ENCODE assay signal across 20 mouse cellular contexts in the genomic region with DNA sequence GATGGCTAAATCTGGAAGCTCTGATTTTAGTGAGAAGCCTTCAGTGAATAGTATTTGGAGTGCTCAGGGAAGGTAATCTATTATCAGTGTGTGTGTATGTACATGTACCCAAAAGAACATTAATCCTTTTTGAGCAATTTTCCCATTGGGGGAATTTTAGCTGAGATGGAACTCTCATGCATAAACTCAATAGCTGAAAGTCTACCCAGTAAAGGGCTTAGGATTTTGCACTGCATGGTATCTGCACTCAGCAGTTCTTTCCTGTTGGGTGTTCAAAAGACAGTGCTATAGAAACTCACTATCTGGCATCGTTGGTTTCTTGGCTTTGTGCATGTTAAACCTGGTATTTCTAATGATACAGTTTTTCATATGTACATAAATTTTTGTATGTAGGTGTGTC. TPM values are rescaled to one million over a fixed set of nuclear protein-coding genes. Genes with fewer than 3 reads are reported as not detected.
DNase-seq lines count a peak whose midpoint lies in the region; TF ChIP-seq lines count a peak whose summit lies in the region.
"Had no signal": no experiment of that assay in that cellular context is flagged by ENCODE, and none has a peak within 500 bp of the region (broad histone marks: within the 10 kb centered on the region; RNA-seq: fewer than 3 reads in every experiment).

No protein-coding gene starts in this region.

- H3K9ac ChIP-seq in CH12.LX (ENCODE audit: insufficient read depth, low read depth) (no peak overlapping the region), ES-Bruce4 (ENCODE audit: low read depth, poor library complexity, severe bottlenecking) (no peak overlapping the region)
- H3K9ac ChIP-seq: embryonic facial prominence, embryonic 12.5 days; forebrain, embryonic 12.5 days had no signal

- no peak for TF ChIP-seq EP300 in CH12.LX (IDR thresholded peaks at IDR 0.05; ENCODE audit: low read length)
- no peak for TF ChIP-seq EP300 in ES-Bruce4 (IDR thresholded peaks at IDR 0.05; ENCODE audit: insufficient read depth, low read depth, low read length)

- H3K79me2 ChIP-seq in CH12.LX (replicated peaks; ENCODE audit: control insufficient read depth, extremely low read depth, insufficient read depth, poor library complexity, severe bottlenecking), result peaks cover 28% of the 10 kb centered on the region

- no peak for TF ChIP-seq CTCF in CH12.LX (conservative IDR thresholded peaks at IDR 0.05 in 1 of 2, IDR thresholded peaks at IDR 0.05 in 1 of 2; ENCODE audit: low read depth in 2 of 2, low read length in 2 of 2)
- no peak for TF ChIP-seq CTCF in ES-Bruce4 (IDR thresholded peaks at IDR 0.05; ENCODE audit: low read depth, low read length)
- no peak for TF ChIP-seq CTCF in kidney, adult 2 months (conservative IDR thresholded peaks at IDR 0.05; ENCODE audit: insufficient read depth, insufficient read length, low read depth, low read length)

- H3K4me1 ChIP-seq in CH12.LX (ENCODE audit: control insufficient read depth in 1 of 2, insufficient read depth in 2 of 2), result peaks cover 0 to 25% of the 10 kb centered on the region in 2 experiments; a peak in 1 of 4 replicates
- H3K4me1 ChIP-seq in ES-Bruce4 (ENCODE audit: control insufficient read depth, insufficient read depth, low read length), result no peaks in the 10 kb centered on the region
- H3K4me1 ChIP-seq in kidney, adult 2 months (ENCODE audit: control insufficient read depth, insufficient read depth, low read length), result no peaks in the 10 kb centered on the region
- H3K4me1 ChIP-seq: embryonic facial prominence, embryonic 10.5 days; embryonic facial prominence, embryonic 12.5 days; forebrain, embryonic 10.5 days had no signal

- H3K9me3 ChIP-seq in CH12.LX (replicated peaks; ENCODE audit: low read length) (no peaks in the 10 kb centered on the region), ES-Bruce4 (replicated peaks; ENCODE audit: control insufficient read depth, insufficient read depth, low read length, poor library complexity, severe bottlenecking) (no peaks in the 10 kb centered on the region)
- H3K9me3 ChIP-seq: embryonic facial prominence, embryonic 10.5 days; embryonic facial prominence, embryonic 12.5 days; forebrain, embryonic 10.5 days; forebrain, embryonic 12.5 days had no signal

- DNase-seq in CH12.LX (ENCODE audit: extremely low read depth) (no peak), ZHBTc4 (ENCODE audit: low read depth, low spot score) (peak; percentile 10)
- DNase-seq in kidney, adult 2 months, result no peak
- no peak for DNase-seq in cerebellum, postnatal 4 days (ENCODE audit: low spot score in 2 of 2)
- DNase-seq: adrenal gland, adult 2 months; adrenal gland, postnatal 10 days; adrenal gland, postnatal 25 days; cerebellum, adult 11 months; cerebellum, adult 18-20 months; cerebellum, adult 8-10 months; cerebellum, adult 9-11 months; cerebellum, postnatal 14 days; cerebellum, postnatal 36 days had no signal

- no peak overlapping the region for H3K4me3 ChIP-seq in CH12.LX (replicated peaks in 1 of 3; ENCODE audit: low read depth in 2 of 3, low read length in 2 of 3, poor library complexity in 1 of 3)
- H3K4me3 ChIP-seq in ES-Bruce4 (ENCODE audit: low read depth, low read length), result no peak overlapping the region
- H3K4me3 ChIP-seq in kidney, adult 2 months (ENCODE audit: insufficient read depth, low read depth, low read length), result no peak overlapping the region
- H3K4me3 ChIP-seq: embryonic facial prominence, embryonic 10.5 days; embryonic facial prominence, embryonic 12.5 days; erythroblast, embryonic 14.5 days; forebrain, embryonic 10.5 days; forebrain, embryonic 12.5 days had no signal

- no peak for TF ChIP-seq RAD21 in CH12.LX (IDR thresholded peaks at IDR 0.05; ENCODE audit: low read depth, low read length)

- WGBS in kidney, adult 2 months, result 95% methylated on average over 1 of the region's 1 CpGs

- in situ Hi-C loops in CH12.LX (cut with MboI; ENCODE audit: low pct_ligation_motif_present, low pct_unique_long_range_greater_than_20kb, low sequenced_read_pairs), result no loop called here

- no peak overlapping the region for H3K4me2 ChIP-seq in CH12.LX (ENCODE audit: insufficient read depth, low read depth, poor library complexity, severe bottlenecking)
- H3K4me2 ChIP-seq: embryonic facial prominence, embryonic 12.5 days; forebrain, embryonic 12.5 days had no signal

- H3K27ac ChIP-seq in CH12.LX (ENCODE audit: insufficient read depth, low read depth) (no peak overlapping the region), ES-Bruce4 (ENCODE audit: insufficient read depth, low read length) (peak overlapping the region; percentile 28; the same call in 1 of the 2 replicates)
- H3K27ac ChIP-seq in kidney, adult 2 months (ENCODE audit: insufficient read depth, low read depth, low read length), result no peak overlapping the region
- H3K27ac ChIP-seq: embryonic facial prominence, embryonic 10.5 days; embryonic facial prominence, embryonic 12.5 days; forebrain, embryonic 10.5 days; forebrain, embryonic 12.5 days had no signal

- dilution Hi-C loops in CH12.LX (cut with MboI; ENCODE audit: extremely low pct_ligation_motif_present, extremely low pct_unique_long_range_greater_than_20kb, low sequenced_read_pairs), result no loop called here

- no peaks in the 10 kb centered on the region for H3K27me3 ChIP-seq in CH12.LX (replicated peaks)
- H3K27me3 ChIP-seq in ES-Bruce4 (ENCODE audit: control insufficient read depth, insufficient read depth, low read length, poor library complexity, severe bottlenecking), result no peaks in the 10 kb centered on the region
- H3K27me3 ChIP-seq in kidney, adult 2 months (replicated peaks; ENCODE audit: control insufficient read depth, insufficient read depth, low read length), result no peaks in the 10 kb centered on the region
- H3K27me3 ChIP-seq: embryonic facial prominence, embryonic 12.5 days; forebrain, embryonic 12.5 days; Patski had no signal

- peaks cover 62 to 77% of the 10 kb centered on the region in 2 experiments for H3K36me3 ChIP-seq in CH12.LX (replicated peaks in 1 of 2; ENCODE audit: control insufficient read depth in 1 of 2, insufficient read depth in 1 of 2, low read length in 1 of 2)
- peaks cover 67% of the 10 kb centered on the region for H3K36me3 ChIP-seq in ES-Bruce4 (ENCODE audit: control insufficient read depth, insufficient read depth, low read length, poor library complexity, severe bottlenecking)
- H3K36me3 ChIP-seq in kidney, adult 2 months (ENCODE audit: control insufficient read depth, insufficient read depth, low read length), result peaks cover 21% of the 10 kb centered on the region

- TF ChIP-seq POLR2A in CH12.LX (IDR thresholded peaks at IDR 0.05; ENCODE audit: low read depth, low read length), result no peak
- TF ChIP-seq POLR2A in ES-Bruce4 (IDR thresholded peaks at IDR 0.05; ENCODE audit: insufficient read depth, low read length), result no peak
- TF ChIP-seq POLR2A in kidney, adult 2 months (IDR thresholded peaks at IDR 0.05; ENCODE audit: low read depth, low read length), result no peak

TF ChIP-seq in CH12.LX, 34 proteins besides CTCF, POLR2A, EP300 and RAD21:
- no peak for TF ChIP-seq TBP (conservative IDR thresholded peaks at IDR 0.05; ENCODE audit: low read depth, low read length)
- TF ChIP-seq ZKSCAN1 (IDR thresholded peaks at IDR 0.05; ENCODE audit: borderline replicate concordance, low read depth, low read length), result no peak
- TF ChIP-seq NRF1 (IDR thresholded peaks at IDR 0.05; ENCODE audit: low read depth, low read length), result no peak
- no peak for TF ChIP-seq ZC3H11A (IDR thresholded peaks at IDR 0.05; ENCODE audit: low read depth, low read length)
- 0 out of 2 replicates have a peak, but pooled peaks have one; percentile 22 for TF ChIP-seq ZMIZ1 (IDR thresholded peaks at IDR 0.05; ENCODE audit: low read depth, low read length)

RNA-seq across cellular contexts. Expression of gene 4931406C07Rik, which starts 8.4 kb away (rescaled TPM):
- total RNA-seq in CH12.LX (2012; rRNA removed), result 5.0 and 5.3 TPM in 2 replicates
- 10.9 and 12.0 TPM in 2 replicates for total RNA-seq in CH12.LX (2014; rRNA removed)
- 20.2 and 22.4 TPM in 2 replicates for polyA plus RNA-seq in CH12.LX (2012; ENCODE audit: insufficient read length, low read depth)
- 24.9 and 26.6 TPM in 2 replicates for polyA plus RNA-seq in ES-Bruce4 (2011; ENCODE audit: insufficient read depth, insufficient read length, low read depth, missing spikeins)
- polyA plus RNA-seq in kidney, adult 2 months (2012; rRNA removed), result 137 and 184 TPM in 2 replicates

RNA-seq across cellular contexts. Expression of gene Taf1d, which starts 8.6 kb away (rescaled TPM):
- total RNA-seq in CH12.LX (2012; rRNA removed), result 1,079 and 1,089 TPM in 2 replicates
- total RNA-seq in CH12.LX (2014; rRNA removed), result 249 and 299 TPM in 2 replicates
- polyA plus RNA-seq in CH12.LX (2012; ENCODE audit: insufficient read length, low read depth), result 181 and 204 TPM in 2 replicates
- 363 and 401 TPM in 2 replicates for polyA plus RNA-seq in ES-Bruce4 (2011; ENCODE audit: insufficient read depth, insufficient read length, low read depth, missing spikeins)
- polyA plus RNA-seq in kidney, adult 2 months (2012; rRNA removed), result 8.9 and 11.5 TPM in 2 replicates

RNA-seq across cellular contexts. Expression of gene Med17, which starts 34.9 kb away (rescaled TPM):
- total RNA-seq in CH12.LX (2012; rRNA removed) (35.5 and 39.7 TPM in 2 replicates), CH12.LX (2014; rRNA removed) (59.8 and 70.7 TPM in 2 replicates)
- polyA plus RNA-seq in CH12.LX (2012; ENCODE audit: insufficient read length, low read depth) (57.0 and 58.6 TPM in 2 replicates), ES-Bruce4 (2011; ENCODE audit: insufficient read depth, insufficient read length, low read depth, missing spikeins) (89.6 and 109 TPM in 2 replicates)
- polyA plus RNA-seq in kidney, adult 2 months (2012; rRNA removed), result 20.5 and 21.3 TPM in 2 replicates

RNA-seq across cellular contexts. Expression of gene Cep295, which starts 43.0 kb away (rescaled TPM):
- total RNA-seq in CH12.LX (2012; rRNA removed) (20.4 and 23.8 TPM in 2 replicates), CH12.LX (2014; rRNA removed) (27.1 and 27.2 TPM in 2 replicates)
- polyA plus RNA-seq in CH12.LX (2012; ENCODE audit: insufficient read length, low read depth) (29.9 and 31.4 TPM in 2 replicates), ES-Bruce4 (2011; ENCODE audit: insufficient read depth, insufficient read length, low read depth, missing spikeins) (68.5 and 76.7 TPM in 2 replicates)
- polyA plus RNA-seq in kidney, adult 2 months (2012; rRNA removed), result 2.9 and 3.1 TPM in 2 replicates

Comparison
In these comparisons a context has a peak if more than half of its experiments do, and no peak if none do; other contexts are left out.
1. RNA of gene Taf1d, which starts 8.6 kb away (polyA plus RNA-seq): 363 to 401 TPM in ES-Bruce4 and 181 to 204 TPM in CH12.LX; 8.9 to 11.5 TPM in kidney, adult 2 months; every median in the first group is over 10 times any median in the second.